Mouse (Mus musculus) liver, embryonic 11.5 days (tissue): ENCODE data around the gene Mfap1b. TPM values are rescaled to one million over a fixed set of nuclear protein-coding genes. Genes with fewer than 3 reads are reported as not detected.

Experiments
- ATAC-seq: fragments of 200-750 bp; cut with Nextera tagmentation; replicated peaks from 2 replicates; pipeline ENCODE4 v1.8.0; 2017; ENCODE audit warnings: moderate number of reproducible peaks, mild to moderate bottlenecking, moderate TSS enrichment, moderate library complexity; ENCODE audit not compliant: low FRiP score
- DNase-seq: peaks from one replicate; pipeline ENCODE4 v3.0.0-alpha.2; 2017; ENCODE audit warnings: low spot score
- H3K27ac ChIP-seq: fragments of 300-500 bp; sonication (generic); 2 replicates; pipeline ENCODE4 v1.5.1; 2014; ENCODE audit warnings: mild to moderate bottlenecking, low read depth, low read length, control low read depth
- H3K27me3 ChIP-seq: fragments of 300-500 bp; sonication (generic); replicated peaks from 2 replicates; pipeline ENCODE4 v1.6.1; 2014; ENCODE audit warnings: low read length, mixed read lengths; ENCODE audit not compliant: control insufficient read depth, insufficient read depth
- H3K36me3 ChIP-seq: fragments of 300-500 bp; sonication (generic); 2 replicates; pipeline ENCODE4 v1.6.1; 2014; ENCODE audit warnings: mild to moderate bottlenecking, low read length, moderate library complexity, mixed read lengths; ENCODE audit not compliant: control insufficient read depth, insufficient read depth
- H3K4me1 ChIP-seq: fragments of 300-500 bp; sonication (generic); replicated peaks from 2 replicates; pipeline ENCODE4 v1.6.1; 2014; ENCODE audit warnings: low read length, mixed read lengths; ENCODE audit not compliant: control insufficient read depth, insufficient read depth
- H3K4me2 ChIP-seq: fragments of 300-500 bp; sonication (generic); 2 replicates; pipeline ENCODE4 v1.6.1; 2014; ENCODE audit warnings: mild to moderate bottlenecking, control low read depth, moderate library complexity
- H3K4me3 ChIP-seq: fragments of 300-500 bp; sonication (generic); 2 replicates; pipeline ENCODE4 v1.5.1; 2014; ENCODE audit warnings: low read depth, low read length, control low read depth
- H3K9ac ChIP-seq: fragments of 300-500 bp; sonication (generic); 2 replicates; pipeline ENCODE4 v1.6.1; 2014; ENCODE audit warnings: low read depth, low read length, control low read depth
- H3K9me3 ChIP-seq: fragments of 300-500 bp; sonication (generic); 2 replicates; pipeline ENCODE4 v1.6.1; 2016; ENCODE audit warnings: low read length, inconsistent platforms, mixed read lengths; ENCODE audit not compliant: control insufficient read depth
- WGBS: fragments of 180-500 bp; shearing (Covaris S2); extraction: QIAGEN DNeasy Blood & Tissue Kit; methylation state at CpG from one replicate; pipeline ENCODE4 v1.1.7; 2014; 5-methylcytosine and 5-hydroxymethylcytosine counted together
- polyA plus RNA-seq: library from polyadenylated mRNA; unstranded; fragments of >200 nt; fragmentation: Nextera tagmentation; extraction: Ambion mirVana; gene quantifications from 2 replicates; pipeline ENCODE4 v1.2.1, GENCODE M21; 2014

Gene Mfap1b
- polyA plus RNA-seq, 1 experiment from 2014 or later = 43.2 TPM

DNA sequence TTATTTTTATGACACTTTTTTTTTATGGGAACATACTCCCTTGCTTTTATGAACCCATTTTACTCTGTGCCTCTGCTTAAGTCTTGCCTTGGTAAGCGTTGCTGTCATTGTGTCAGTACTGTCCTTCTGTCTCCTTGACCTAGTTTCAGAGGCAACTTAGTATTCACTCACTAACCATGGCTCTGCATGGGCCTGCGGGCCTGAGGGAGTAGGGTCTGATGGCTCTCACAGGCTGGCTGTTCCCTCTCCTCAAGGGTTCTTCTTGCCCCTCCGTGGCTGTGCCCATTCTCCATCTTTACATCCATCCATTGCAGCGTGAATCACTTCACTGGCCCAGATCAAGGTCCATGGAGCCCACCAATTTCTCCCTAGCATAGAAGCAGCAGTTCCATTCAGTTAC is 27.4 kb downstream of the Mfap1b start:
- H3K9me3 ChIP-seq = no peaks in the 10 kb centered on the region
- 78% methylated on average over 4 of the region's 4 CpGs for WGBS
- no peak overlapping the region for H3K9ac ChIP-seq
- H3K4me3 ChIP-seq = no peak overlapping the region
- DNase-seq (no peak), ATAC-seq (no peak)
- H3K4me2 ChIP-seq = no peak overlapping the region
- peaks cover 4% of the 10 kb centered on the region for H3K36me3 ChIP-seq
- 0 out of 2 replicates have a peak, but pooled peaks cover 5% of the 10 kb centered on the region for H3K27me3 ChIP-seq
- H3K27ac ChIP-seq = no peak overlapping the region
- peaks cover 24% of the 10 kb centered on the region for H3K4me1 ChIP-seq

DNA sequence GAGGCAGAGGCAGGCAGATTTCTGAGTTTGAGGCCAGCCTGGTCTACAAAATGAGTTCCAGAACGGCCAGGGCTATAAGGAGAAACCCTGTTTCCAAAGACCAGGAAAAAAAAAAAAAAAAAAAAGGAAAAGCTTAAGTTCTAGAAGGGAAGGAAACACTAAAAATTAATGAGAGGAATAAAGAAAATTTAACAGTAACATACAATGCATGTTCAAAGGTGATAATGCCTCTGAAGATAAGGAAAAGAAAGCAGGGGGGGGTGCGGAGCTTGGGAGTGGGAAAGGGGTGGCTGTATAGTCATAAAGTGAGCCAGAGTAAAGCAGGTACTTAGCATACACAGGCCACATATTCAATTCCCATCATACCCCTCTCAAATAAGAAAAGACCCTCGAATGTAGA is 28.8 kb downstream of the Mfap1b start:
- H3K9ac ChIP-seq = no peak overlapping the region
- no peak overlapping the region for H3K4me3 ChIP-seq
- H3K27ac ChIP-seq = no peak overlapping the region
- H3K4me1 ChIP-seq = peaks cover 15% of the 10 kb centered on the region
- 72% methylated on average over 3 of the region's 3 CpGs for WGBS
- no peaks in the 10 kb centered on the region for H3K36me3 ChIP-seq
- no peak for ATAC-seq
- no peaks in the 10 kb centered on the region for H3K9me3 ChIP-seq
- no peak overlapping the region for H3K4me2 ChIP-seq
- no peak for DNase-seq
- H3K27me3 ChIP-seq = 0 out of 2 replicates have a peak, but pooled peaks cover 7% of the 10 kb centered on the region

DNA sequence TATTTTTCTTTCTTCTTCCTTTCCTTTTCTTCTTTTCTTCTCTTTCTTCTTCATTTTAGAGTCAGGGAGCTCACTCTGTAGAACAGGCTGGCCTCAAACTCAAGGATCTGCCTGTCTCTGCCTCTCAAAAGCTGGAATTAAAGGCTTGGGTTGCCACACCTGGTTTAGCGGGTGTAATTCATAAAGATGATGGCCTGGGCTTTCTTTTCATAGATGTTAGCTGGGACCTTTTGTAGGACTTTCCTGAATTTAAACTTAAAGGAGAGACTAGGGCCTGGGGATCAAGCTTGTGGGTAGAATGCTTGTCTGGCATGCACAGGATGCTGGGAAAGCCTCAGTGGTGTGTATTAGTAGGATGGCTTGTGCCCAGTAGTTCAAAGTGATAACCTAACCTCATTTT is 29.7 kb downstream of the Mfap1b start, which contains the start of gene Ell3:
Gene Ell3, minus strand, starts transcription at position 101 of the 400 bp plus-strand sequence.
- no peak for ATAC-seq
- DNase-seq = no peak
- Histone ChIP-seq H3K9ac (0 out of 2 replicates have a peak within 1 kb of the TSS, but pooled peaks have one; percentile 31), H3K27ac (no peak within 1 kb of the TSS), H3K9me3 (no peaks in the 10 kb centered on the region), H3K4me3 (no peak within 1 kb of the TSS), H3K4me2 (peak within 1 kb of the TSS; percentile 90), H3K4me1 (peaks cover 15% of the 10 kb centered on the region), H3K27me3 (0 out of 2 replicates have a peak, but pooled peaks cover 7% of the 10 kb centered on the region), H3K36me3 (no peaks in the 10 kb centered on the region)
- 85% methylated on average over 1 of the region's 1 CpGs for WGBS

DNA sequence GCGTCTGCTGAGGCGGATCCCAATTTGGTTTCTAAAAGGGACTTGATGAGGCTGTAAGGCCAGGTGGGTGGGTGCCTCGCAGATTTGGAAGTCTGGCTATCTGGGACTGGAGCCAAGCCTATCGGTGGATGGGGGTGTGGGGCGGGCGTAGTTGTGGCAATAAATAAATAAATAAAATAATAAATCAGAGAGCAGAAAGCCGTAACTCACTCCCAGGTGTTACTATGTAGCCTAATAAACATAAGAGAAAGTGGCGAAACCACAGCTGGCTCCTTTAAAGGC is 30.9 kb downstream of the Mfap1b start:
- Histone ChIP-seq H3K27me3 (0 out of 2 replicates have a peak, but pooled peaks cover 7% of the 10 kb centered on the region), H3K27ac (no peak overlapping the region), H3K4me2 (peak overlapping the region; percentile 90), H3K4me3 (peak overlapping the region; percentile 53), H3K9ac (0 out of 2 replicates have a peak overlapping the region, but pooled peaks have one; percentile 31), H3K4me1 (peaks cover 15% of the 10 kb centered on the region), H3K9me3 (no peaks in the 10 kb centered on the region), H3K36me3 (peaks cover 4% of the 10 kb centered on the region)
- ATAC-seq (no peak), DNase-seq (no peak)
- 27% methylated on average over 8 of the region's 8 CpGs for WGBS

DNA sequence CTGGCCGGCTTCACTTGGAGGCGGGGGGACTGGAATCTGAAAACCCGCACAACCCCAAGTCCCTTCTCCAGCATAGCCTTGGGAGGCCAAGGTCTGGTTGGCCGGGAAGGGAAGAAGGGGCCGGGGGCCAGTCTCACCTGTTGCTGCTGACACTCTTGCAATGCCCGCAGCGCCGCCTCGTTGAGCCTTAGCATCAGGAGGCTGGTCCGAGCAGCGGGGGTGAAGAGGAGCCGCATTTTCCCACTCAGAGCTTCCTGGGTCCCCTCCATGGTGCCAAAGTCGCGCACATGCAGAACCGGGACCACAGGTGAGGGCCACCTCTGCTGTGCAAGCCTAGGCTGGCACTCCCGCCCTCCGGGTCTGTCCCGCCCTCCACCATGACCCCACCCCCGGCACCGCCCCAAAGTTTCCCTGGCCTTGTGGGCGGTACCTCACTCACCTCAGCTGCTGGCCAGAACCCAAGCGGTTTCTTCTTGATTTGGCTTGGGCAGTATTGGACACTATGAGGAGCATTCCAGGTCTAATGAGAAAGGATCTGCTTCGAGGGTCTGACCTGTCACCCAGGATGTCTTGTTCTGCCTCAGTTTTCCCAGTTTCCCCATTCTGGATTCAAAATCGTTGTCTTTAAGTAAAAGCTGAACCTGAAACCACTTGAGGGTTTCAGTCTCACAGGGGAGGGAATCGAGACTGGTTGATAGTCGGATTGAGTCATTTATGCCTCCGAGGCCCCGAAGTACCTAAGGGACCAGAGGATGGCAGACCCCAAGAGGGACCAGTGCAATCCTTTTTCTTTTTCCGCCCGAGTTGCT is 31.4 kb downstream of the Mfap1b start:
- H3K27me3 ChIP-seq = 0 out of 2 replicates have a peak, but pooled peaks cover 7% of the 10 kb centered on the region
- peak overlapping the region; percentile 90 for H3K4me2 ChIP-seq
- WGBS = 2% methylated on average over 30 of the region's 30 CpGs
- no peaks in the 10 kb centered on the region for H3K9me3 ChIP-seq
- no peak overlapping the region for H3K27ac ChIP-seq
- H3K4me1 ChIP-seq = peaks cover 12% of the 10 kb centered on the region; the same call in 1 of the 2 replicates
- H3K4me3 ChIP-seq = peak overlapping the region; percentile 53
- peak; percentile 83 for DNase-seq
- H3K9ac ChIP-seq = peak overlapping the region; percentile 31
- peaks cover 4% of the 10 kb centered on the region for H3K36me3 ChIP-seq
- ATAC-seq = peak; percentile 90

DNA sequence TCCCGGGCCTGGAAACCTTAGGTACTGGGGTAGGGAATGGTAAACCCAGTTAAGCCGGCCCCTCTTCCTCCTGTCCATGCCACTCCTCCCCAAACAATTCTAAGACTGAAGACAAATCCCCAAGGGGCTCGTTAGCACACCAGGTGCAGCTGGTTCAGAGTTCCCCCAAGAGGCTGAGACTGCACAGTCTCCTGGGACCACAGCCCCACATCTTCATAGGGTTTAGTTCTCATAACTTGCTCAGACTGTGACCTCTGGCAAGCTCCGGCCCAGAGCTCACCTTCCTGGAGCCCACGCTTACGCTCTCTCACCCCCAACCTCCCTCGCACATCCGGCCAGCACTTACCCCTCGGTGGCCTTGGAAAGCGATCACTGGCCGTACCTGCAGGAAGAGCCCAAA is 32.1 kb downstream of the Mfap1b start:
- Histone ChIP-seq H3K4me3 (peak overlapping the region; percentile 53), H3K9ac (peak overlapping the region; percentile 31; the same call in 1 of the 2 replicates), H3K27me3 (0 out of 2 replicates have a peak, but pooled peaks cover 7% of the 10 kb centered on the region), H3K4me2 (peak overlapping the region; percentile 90), H3K36me3 (peaks cover 8% of the 10 kb centered on the region), H3K27ac (no peak overlapping the region), H3K4me1 (peaks cover 12% of the 10 kb centered on the region; the same call in 1 of the 2 replicates), H3K9me3 (no peaks in the 10 kb centered on the region)
- DNase-seq = no peak
- ATAC-seq = no peak
- WGBS = 13% methylated on average over 11 of the region's 11 CpGs

DNA sequence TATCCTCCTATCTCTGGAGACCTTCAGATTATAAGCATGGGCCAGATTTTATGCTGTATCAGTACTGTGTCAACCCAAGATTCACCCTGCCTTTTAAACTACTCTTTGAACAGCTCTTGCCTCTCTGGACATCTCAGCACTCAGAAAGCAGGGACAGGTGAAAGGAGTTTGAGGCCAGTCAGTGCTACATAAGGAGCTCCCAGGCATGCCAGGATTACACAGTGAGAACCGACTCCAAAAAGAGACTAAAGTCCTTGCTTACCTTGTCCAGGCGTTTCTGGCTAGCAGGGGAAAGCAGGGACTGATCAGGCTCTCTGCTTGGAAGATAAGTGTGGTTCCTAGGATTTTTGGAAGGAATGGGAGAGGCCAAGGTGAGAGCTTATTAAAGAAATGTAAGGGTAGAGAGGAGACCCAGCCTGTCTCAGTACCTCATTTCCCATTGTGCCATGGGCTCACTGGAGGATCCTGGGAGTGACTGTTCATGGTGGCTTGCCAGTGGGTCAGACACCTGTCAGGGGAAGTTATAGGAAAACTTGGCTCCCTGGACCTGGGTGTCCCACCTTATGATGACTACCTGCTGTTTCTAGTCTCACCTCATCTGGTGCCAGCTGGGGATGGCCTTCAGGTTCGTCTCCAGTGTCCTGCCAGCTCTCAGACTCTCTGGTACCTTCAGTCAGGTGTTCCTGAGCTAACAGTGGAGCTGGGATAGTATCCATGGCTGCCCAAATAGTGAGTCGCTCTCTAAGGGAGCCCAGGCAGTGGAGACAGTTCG is 32.8 kb downstream of the Mfap1b start:
- no peak for ATAC-seq
- 0 out of 2 replicates have a peak, but pooled peaks cover 7% of the 10 kb centered on the region for H3K27me3 ChIP-seq
- H3K4me1 ChIP-seq = peaks cover 12% of the 10 kb centered on the region; the same call in 1 of the 2 replicates
- no peak overlapping the region for H3K4me2 ChIP-seq
- H3K36me3 ChIP-seq = peaks cover 8% of the 10 kb centered on the region
- H3K4me3 ChIP-seq = no peak overlapping the region
- no peaks in the 10 kb centered on the region for H3K9me3 ChIP-seq
- DNase-seq = no peak
- no peak overlapping the region for H3K9ac ChIP-seq
- no peak overlapping the region for H3K27ac ChIP-seq
- WGBS = 53% methylated on average over 5 of the region's 5 CpGs

DNA sequence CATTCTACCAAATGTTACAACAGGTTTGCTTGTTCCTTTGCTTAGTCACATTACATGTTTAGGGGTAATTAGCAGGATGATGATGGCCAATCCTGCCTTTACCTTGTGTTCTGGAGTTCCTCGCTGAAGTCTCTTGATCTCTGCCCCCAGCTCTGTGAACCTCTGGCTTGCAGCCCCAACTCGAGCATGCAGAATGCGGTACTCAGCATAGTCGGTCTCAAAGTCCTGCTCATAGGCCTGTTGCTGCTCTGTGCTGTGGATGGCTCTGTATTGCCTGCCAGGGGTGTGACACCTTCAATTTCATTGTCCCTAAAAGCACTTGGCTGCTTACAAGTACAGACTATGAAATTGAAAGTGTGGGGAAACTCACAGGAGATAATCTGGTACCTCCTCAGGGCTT is 34.1 kb downstream of the Mfap1b start:
- DNase-seq = no peak
- 65% methylated on average over 4 of the region's 4 CpGs for WGBS
- H3K27me3 ChIP-seq = 0 out of 2 replicates have a peak, but pooled peaks cover 7% of the 10 kb centered on the region
- peaks cover 14% of the 10 kb centered on the region for H3K36me3 ChIP-seq
- H3K9ac ChIP-seq = no peak overlapping the region
- peaks cover 12% of the 10 kb centered on the region; the same call in 1 of the 2 replicates for H3K4me1 ChIP-seq
- H3K4me3 ChIP-seq = no peak overlapping the region
- no peak overlapping the region for H3K27ac ChIP-seq
- no peaks in the 10 kb centered on the region for H3K9me3 ChIP-seq
- ATAC-seq = no peak
- no peak overlapping the region for H3K4me2 ChIP-seq
